ENCODE assay signal across 10 mouse cellular contexts in the genomic region with DNA sequence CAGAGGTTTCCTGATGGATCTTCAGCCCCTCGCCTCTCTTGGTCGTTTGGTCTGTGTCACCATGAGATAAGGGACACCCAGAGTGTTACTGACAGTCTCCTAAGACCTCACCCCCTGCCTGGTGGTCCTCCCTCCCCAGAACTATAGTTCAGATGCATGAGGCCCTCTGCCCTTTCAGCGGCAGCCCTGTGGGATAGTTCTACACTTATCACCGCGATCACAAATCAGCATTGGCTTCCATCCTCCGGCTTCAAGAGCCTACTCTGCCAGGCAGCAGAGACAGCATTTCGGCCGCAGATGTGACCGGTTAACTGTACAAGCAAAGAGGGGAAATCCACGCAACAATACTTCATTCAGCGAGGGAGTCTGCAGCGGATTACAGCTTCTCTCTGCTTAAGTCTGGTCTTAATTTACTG.
DNase-seq lines count a peak whose midpoint lies in the region; ATAC-seq and TF ChIP-seq lines count a peak whose summit lies in the region.
"Had no signal": no experiment of that assay in that cellular context is flagged by ENCODE, and none has a peak within 500 bp of the region (broad histone marks: within the 10 kb centered on the region; RNA-seq: fewer than 3 reads in every experiment).

No protein-coding gene starts in this region.

- no peak for DNase-seq in kidney, adult 2 months
- peak; percentile 66 for DNase-seq in forebrain, embryonic 11.5 days (ENCODE audit: low spot score)
- no peak for DNase-seq in adrenal gland, adult 2 months
- no peak for DNase-seq in cerebellum, adult 2 months
- DNase-seq: gastrocnemius, postnatal 36 days had no signal

- no peaks in the 10 kb centered on the region for H3K27me3 ChIP-seq in kidney, embryonic 14.5 days (ENCODE audit: control insufficient read depth, insufficient read depth, low read length)
- no peaks in the 10 kb centered on the region for H3K27me3 ChIP-seq in kidney, adult 2 months (replicated peaks; ENCODE audit: control insufficient read depth, insufficient read depth, low read length)
- no peaks in the 10 kb centered on the region for H3K27me3 ChIP-seq in forebrain, embryonic 11.5 days (ENCODE audit: control insufficient read depth, insufficient read depth, low read length)
- H3K27me3 ChIP-seq in limb, embryonic 15.5 days = no peaks in the 10 kb centered on the region
- H3K27me3 ChIP-seq in neural tube, embryonic 12.5 days (replicated peaks) = no peaks in the 10 kb centered on the region
- no peaks in the 10 kb centered on the region for H3K27me3 ChIP-seq in cerebellum, adult 2 months (ENCODE audit: control insufficient read depth, insufficient read depth, low read length)

- H3K9me3 ChIP-seq in kidney, embryonic 14.5 days (ENCODE audit: control insufficient read depth, low read length) = no peaks in the 10 kb centered on the region
- no peaks in the 10 kb centered on the region for H3K9me3 ChIP-seq in forebrain, embryonic 11.5 days (ENCODE audit: control insufficient read depth, low read length)
- H3K9me3 ChIP-seq in limb, embryonic 15.5 days = no peaks in the 10 kb centered on the region
- H3K9me3 ChIP-seq in neural tube, embryonic 12.5 days = no peaks in the 10 kb centered on the region

- no peak for TF ChIP-seq CTCF in kidney, adult 2 months (conservative IDR thresholded peaks at IDR 0.05; ENCODE audit: insufficient read depth, insufficient read length, low read depth, low read length)
- no peak for TF ChIP-seq CTCF in cerebellum, adult 2 months (IDR thresholded peaks at IDR 0.05; ENCODE audit: borderline replicate concordance, insufficient read depth, low read depth, low read length)

- no peak overlapping the region for H3K9ac ChIP-seq in kidney, embryonic 14.5 days (ENCODE audit: low read depth, low read length)
- H3K9ac ChIP-seq in forebrain, embryonic 11.5 days (ENCODE audit: low read length) = peak overlapping the region; percentile 29; the same call in 1 of the 2 replicates
- no peak overlapping the region for H3K9ac ChIP-seq in limb, embryonic 15.5 days
- H3K9ac ChIP-seq in neural tube, embryonic 12.5 days = no peak overlapping the region

- peak overlapping the region; percentile 34 for H3K4me2 ChIP-seq in kidney, embryonic 14.5 days (replicated peaks; ENCODE audit: low read depth, low read length)
- H3K4me2 ChIP-seq in forebrain, embryonic 11.5 days (ENCODE audit: low read depth, low read length, severe bottlenecking) = peak overlapping the region; percentile 26; the same call in 1 of the 2 replicates
- peak overlapping the region; percentile 36 for H3K4me2 ChIP-seq in limb, embryonic 15.5 days
- H3K4me2 ChIP-seq in neural tube, embryonic 12.5 days (replicated peaks) = peak overlapping the region; percentile 52

- no peak overlapping the region for H3K27ac ChIP-seq in kidney, embryonic 14.5 days (ENCODE audit: low read depth, low read length)
- no peak overlapping the region for H3K27ac ChIP-seq in kidney, adult 2 months (ENCODE audit: insufficient read depth, low read depth, low read length)
- no peak overlapping the region for H3K27ac ChIP-seq in forebrain, embryonic 11.5 days (ENCODE audit: low read depth, low read length)
- peak overlapping the region; percentile 47; the same call in 1 of the 2 replicates for H3K27ac ChIP-seq in limb, embryonic 15.5 days
- no peak overlapping the region for H3K27ac ChIP-seq in neural tube, embryonic 12.5 days
- no peak overlapping the region for H3K27ac ChIP-seq in cerebellum, adult 2 months (ENCODE audit: insufficient read depth, low read length)
- H3K27ac ChIP-seq: macrophage had no signal

- H3K36me3 ChIP-seq in kidney, embryonic 14.5 days (ENCODE audit: control insufficient read depth, insufficient read depth, low read length) = no peaks in the 10 kb centered on the region
- H3K36me3 ChIP-seq in kidney, adult 2 months (ENCODE audit: control insufficient read depth, insufficient read depth, low read length) = no peaks in the 10 kb centered on the region
- no peaks in the 10 kb centered on the region for H3K36me3 ChIP-seq in forebrain, embryonic 11.5 days (ENCODE audit: control insufficient read depth, insufficient read depth, low read length)
- H3K36me3 ChIP-seq in limb, embryonic 15.5 days = no peaks in the 10 kb centered on the region
- H3K36me3 ChIP-seq in neural tube, embryonic 12.5 days = no peaks in the 10 kb centered on the region

- no peak for TF ChIP-seq POLR2A in kidney, adult 2 months (IDR thresholded peaks at IDR 0.05; ENCODE audit: low read depth, low read length)
- TF ChIP-seq POLR2A in cerebellum, adult 2 months (IDR thresholded peaks at IDR 0.05; ENCODE audit: borderline replicate concordance, insufficient read depth, low read length) = no peak

- H3K4me1 ChIP-seq in kidney, embryonic 14.5 days (ENCODE audit: control insufficient read depth, insufficient read depth, low read length) = peaks cover 5% of the 10 kb centered on the region; the same call in 1 of the 2 replicates
- H3K4me1 ChIP-seq in kidney, adult 2 months (ENCODE audit: control insufficient read depth, insufficient read depth, low read length) = peaks cover 14% of the 10 kb centered on the region; the same call in 1 of the 2 replicates
- H3K4me1 ChIP-seq in forebrain, embryonic 11.5 days (replicated peaks; ENCODE audit: control insufficient read depth, insufficient read depth, low read length) = peaks cover 7% of the 10 kb centered on the region; the same call in 1 of the 2 replicates
- H3K4me1 ChIP-seq in limb, embryonic 15.5 days = peaks cover 6% of the 10 kb centered on the region; the same call in 1 of the 2 replicates
- H3K4me1 ChIP-seq in neural tube, embryonic 12.5 days = 0 out of 2 replicates have a peak, but pooled peaks cover 6% of the 10 kb centered on the region
- no peaks in the 10 kb centered on the region for H3K4me1 ChIP-seq in cerebellum, adult 2 months (ENCODE audit: control insufficient read depth, insufficient read depth, low read length)

- ATAC-seq in kidney, embryonic 14.5 days (ENCODE audit: low FRiP score, low TSS enrichment) = peak; percentile 49; the same call in 1 of the 2 replicates
- peak; percentile 56; the same call in 1 of the 2 replicates for ATAC-seq in forebrain, embryonic 11.5 days (replicated peaks; ENCODE audit: low FRiP score)
- no peak for ATAC-seq in limb, embryonic 15.5 days (ENCODE audit: insufficient number of reproducible peaks, low FRiP score, low TSS enrichment, low read depth)
- ATAC-seq in neural tube, embryonic 12.5 days (ENCODE audit: low FRiP score, low read depth) = peak; percentile 41
- no peak for ATAC-seq in monocyte, adult 5-6 weeks (replicated peaks; ENCODE audit: insufficient number of reproducible peaks, low FRiP score, low TSS enrichment, poor library complexity, severe bottlenecking)

- H3K4me3 ChIP-seq in kidney, embryonic 14.5 days (ENCODE audit: low read length) = no peak overlapping the region
- H3K4me3 ChIP-seq in kidney, adult 2 months (ENCODE audit: insufficient read depth, low read depth, low read length) = no peak overlapping the region
- H3K4me3 ChIP-seq in forebrain, embryonic 11.5 days (ENCODE audit: low read depth, low read length) = no peak overlapping the region
- no peak overlapping the region for H3K4me3 ChIP-seq in limb, embryonic 15.5 days
- no peak overlapping the region for H3K4me3 ChIP-seq in neural tube, embryonic 12.5 days
- H3K4me3 ChIP-seq in cerebellum, adult 2 months (replicated peaks; ENCODE audit: insufficient read depth, low read depth, low read length) = no peak overlapping the region

- WGBS in kidney, embryonic 14.5 days = 30% methylated on average over 12 of the region's 12 CpGs
- 70% methylated on average over 12 of the region's 12 CpGs for WGBS in kidney, adult 2 months
- 9% methylated on average over 12 of the region's 12 CpGs for WGBS in forebrain, embryonic 11.5 days
- 17% methylated on average over 12 of the region's 12 CpGs for WGBS in limb, embryonic 15.5 days
- WGBS in neural tube, embryonic 12.5 days = 12% methylated on average over 12 of the region's 12 CpGs
- WGBS in cerebellum, adult 2 months = 52% methylated on average over 12 of the region's 12 CpGs

Comparison
In these comparisons a context has a peak if more than half of its experiments do, and no peak if none do; other contexts are left out.
1. ATAC-seq: peak in kidney, embryonic 14.5 days (single experiment), forebrain, embryonic 11.5 days (single experiment) and neural tube, embryonic 12.5 days (single experiment); none in limb, embryonic 15.5 days (single experiment) and monocyte, adult 5-6 weeks (single experiment).
2. Peak in every context shown above with its lines, with median percentiles within 50 percentile points of each other: H3K4me2 ChIP-seq.